Comparison of ENCODE assay signal across 25 mouse cellular contexts in the genomic region with DNA sequence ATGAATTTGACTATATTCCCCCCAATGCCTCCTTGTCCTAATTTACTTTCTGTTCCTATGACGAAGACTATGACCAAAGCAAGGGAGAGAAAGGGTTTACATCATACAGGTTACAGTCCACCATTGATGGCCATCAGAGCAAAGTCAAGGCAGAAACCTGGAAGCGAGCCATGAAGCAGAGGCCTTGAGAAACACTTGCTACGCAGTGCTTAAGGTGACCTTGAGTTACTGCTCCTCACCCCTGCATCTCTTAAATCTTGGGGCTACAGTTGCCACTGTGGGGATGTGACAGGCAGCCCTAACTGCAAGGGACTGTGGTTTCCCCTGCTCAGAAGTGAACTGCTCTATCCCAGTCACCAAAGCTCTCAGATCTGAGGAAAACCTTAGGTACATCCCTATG.
"Had no signal": no experiment of that assay in that cellular context is flagged by ENCODE, and none has a peak within 500 bp of the region (broad histone marks: within the 10 kb centered on the region; RNA-seq: fewer than 3 reads in every experiment).

No protein-coding gene starts in this region.

- H3K27me3 ChIP-seq: heart, embryonic 12.5 days; hindbrain, embryonic 12.5 days; intestine, embryonic 15.5 days; limb, embryonic 12.5 days had no signal

- H3K27ac ChIP-seq: hindbrain, embryonic 12.5 days; hindbrain, embryonic 14.5 days; left cerebral cortex, adult 2 months; liver, embryonic 12.5 days; liver, embryonic 14.5 days had no signal

- H3K4me2 ChIP-seq: heart, embryonic 12.5 days; hindbrain, embryonic 12.5 days; hindbrain, embryonic 14.5 days; limb, embryonic 12.5 days; liver, embryonic 12.5 days had no signal

- DNase-seq: gastrocnemius, postnatal 14 days; gastrocnemius, postnatal 36 days; heart, adult 18-20 months; heart, postnatal 10 days; heart, postnatal 4 days; kidney, adult 18-20 months; kidney, adult 8-10 months; kidney, postnatal 10 days; kidney, postnatal 4 days; liver had no signal

- H3K9ac ChIP-seq: heart, embryonic 12.5 days; hindbrain, embryonic 12.5 days; hindbrain, embryonic 14.5 days; intestine, embryonic 15.5 days; limb, embryonic 12.5 days; liver, embryonic 12.5 days; liver, embryonic 14.5 days had no signal

- H3K9me3 ChIP-seq: heart, embryonic 10.5 days; heart, embryonic 12.5 days; hindbrain, embryonic 10.5 days; hindbrain, embryonic 12.5 days; intestine, embryonic 15.5 days; limb, embryonic 10.5 days; limb, embryonic 12.5 days; liver, embryonic 12.5 days had no signal

- H3K36me3 ChIP-seq: heart, embryonic 10.5 days; heart, embryonic 12.5 days; hindbrain, embryonic 10.5 days; hindbrain, embryonic 12.5 days; intestine, embryonic 15.5 days; limb, embryonic 10.5 days; limb, embryonic 12.5 days; liver, embryonic 12.5 days had no signal

- H3K4me3 ChIP-seq: heart, embryonic 10.5 days; heart, embryonic 12.5 days; hindbrain, embryonic 10.5 days; hindbrain, embryonic 12.5 days; intestine, embryonic 15.5 days; layer of hippocampus, adult 2 months; left cerebral cortex, adult 2 months; limb, embryonic 10.5 days; limb, embryonic 12.5 days; liver, embryonic 12.5 days had no signal

- ATAC-seq: hindbrain, embryonic 16.5 days; inflammation-experienced regulatory T-cells, adult 6 months; intestine, postnatal 0 days; liver, embryonic 12.5 days had no signal
